In the genomic region with DNA sequence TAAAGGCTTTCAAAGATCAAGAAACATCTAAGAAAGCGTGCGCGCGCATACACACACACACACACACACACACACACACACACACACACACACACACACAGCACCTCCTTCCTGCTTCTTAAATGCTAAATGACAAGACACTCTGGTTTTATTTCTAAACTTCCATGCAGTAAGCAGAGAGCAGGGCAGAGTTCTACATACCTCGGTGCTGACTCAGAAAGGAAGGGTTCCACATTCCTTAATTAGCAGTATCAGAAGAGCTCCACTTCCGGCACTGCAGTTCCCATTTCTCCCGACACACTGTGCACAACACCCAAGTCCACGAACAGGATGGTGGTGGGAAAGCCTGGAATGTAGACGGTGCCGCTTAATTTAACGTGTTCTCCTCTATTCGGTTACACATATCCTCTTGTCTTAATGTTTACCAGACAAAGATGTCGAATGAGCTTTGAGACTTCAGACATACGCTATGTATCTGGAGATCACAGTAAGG, we compare ENCODE assay signal across 8 mouse cellular contexts. TPM values are rescaled to one million over a fixed set of nuclear protein-coding genes. Genes with fewer than 3 reads are reported as not detected.
DNase-seq lines count a peak whose midpoint lies in the region; ATAC-seq and TF ChIP-seq lines count a peak whose summit lies in the region.

TSS of gene Zfp217 (minus strand) at position 443 of the 493 bp plus-strand sequence.

- TF ChIP-seq CTCF in layer of hippocampus, adult 2 months (conservative IDR thresholded peaks at IDR 0.05) = no peak

- no peak for ATAC-seq in cerebellum, adult (ENCODE audit: insufficient number of reproducible peaks, low FRiP score, low TSS enrichment)

- no peak within 1 kb of the TSS for H3K4me3 ChIP-seq in layer of hippocampus, adult 2 months

- H3K27ac ChIP-seq in layer of hippocampus, adult 2 months = no peak within 1 kb of the TSS

- peak; percentile 57 for DNase-seq in 416B (ENCODE audit: low read depth)
- peak; percentile 68 for DNase-seq in NIH3T3 (ENCODE audit: low read depth)
- DNase-seq in gastrocnemius, postnatal 10 days = no peak
- peak; percentile 49 for DNase-seq in kidney, adult 9 months
- DNase-seq in lung, postnatal 4 days = peak; percentile 58 to 62
- no peak for DNase-seq in cerebellum, adult 11-12 months
- DNase-seq in layer of hippocampus, adult 2 months (ENCODE audit: low spot score in 2 of 2) = no peak

RNA-seq across cellular contexts. Expression of gene Zfp217, which starts in this region (rescaled TPM):
- 10 to 100 TPM; 10.0 to 12.5 TPM for total RNA-seq in gastrocnemius, postnatal 10 days (2021)
- 1 to 10 TPM; 3.0 to 3.8 TPM for total RNA-seq in layer of hippocampus, adult 2 months (2021)

Comparison
In these comparisons a context has a peak if more than half of its experiments do, and no peak if none do; other contexts are left out.
1. DNase-seq: peak in 416B (single experiment), NIH3T3 (single experiment), kidney, adult 9 months (single experiment) and lung, postnatal 4 days (2 of 2); none in gastrocnemius, postnatal 10 days (single experiment), cerebellum, adult 11-12 months (single experiment) and layer of hippocampus, adult 2 months (0 of 2).